Mouse (Mus musculus): ENCODE results near the gene Zfp867.

Zfp867 gene

GRCm38 (mm10) chr11:59472326-59472677, at the start of gene Zfp867:
Gene Zfp867, minus strand, starts transcription at chr11:59472474.
- DNase-seq, result peak; percentile 95

- DNase-seq, result no peak
These were observed 47.6 kb upstream of the Zfp867 start for GRCm38 (mm10) chr11:59519741-59520495.

- no peak for DNase-seq
These were observed 46.0 kb upstream of the Zfp867 start for GRCm38 (mm10) chr11:59518226-59518625.

- no peak for DNase-seq
These were observed 45.2 kb upstream of the Zfp867 start for GRCm38 (mm10) chr11:59517441-59517840.

- no peak for DNase-seq
These were observed 42.5 kb upstream of the Zfp867 start for GRCm38 (mm10) chr11:59514789-59515188.

- DNase-seq, result no peak
These were observed 42.1 kb upstream of the Zfp867 start for GRCm38 (mm10) chr11:59514381-59514780.

GRCm38 (mm10) chr11:59513556-59513955, 41.3 kb upstream of the Zfp867 start:
- no peak for DNase-seq

GRCm38 (mm10) chr11:59512733-59513132, 40.5 kb upstream of the Zfp867 start:
- no peak for DNase-seq

- no peak for DNase-seq
These were observed 39.3 kb upstream of the Zfp867 start for GRCm38 (mm10) chr11:59511558-59511957.

- no peak for DNase-seq
These were observed 34.4 kb upstream of the Zfp867 start for GRCm38 (mm10) chr11:59506713-59507074.

GRCm38 (mm10) chr11:59505839-59506712, 33.8 kb upstream of the Zfp867 start:
- DNase-seq, result peak; percentile 96

GRCm38 (mm10) chr11:59505351-59505838, 33.1 kb upstream of the Zfp867 start:
- peak; percentile 84 for DNase-seq

GRCm38 (mm10) chr11:59501978-59502700, 29.9 kb upstream of the Zfp867 start:
- no peak for DNase-seq

GRCm38 (mm10) chr11:59497747-59498146, 25.5 kb upstream of the Zfp867 start:
- no peak for DNase-seq

GRCm38 (mm10) chr11:59496672-59497310, 24.5 kb upstream of the Zfp867 start:
- no peak for DNase-seq

GRCm38 (mm10) chr11:59486222-59486621, 13.9 kb upstream of the Zfp867 start:
- DNase-seq, result no peak

- DNase-seq, result no peak
These were observed 13.4 kb upstream of the Zfp867 start for GRCm38 (mm10) chr11:59485641-59486040.

- peak; percentile 71 for DNase-seq
These were observed 10.9 kb upstream of the Zfp867 start for GRCm38 (mm10) chr11:59483212-59483611.

GRCm38 (mm10) chr11:59477240-59477639, 5.0 kb upstream of the Zfp867 start:
- no peak for DNase-seq

- peak; percentile 55 for DNase-seq
These were observed 605 bp downstream of the Zfp867 start for GRCm38 (mm10) chr11:59471413-59472325.

GRCm38 (mm10) chr11:59460459-59460858, 11.8 kb downstream of the Zfp867 start:
- DNase-seq, result no peak

GRCm38 (mm10) chr11:59458973-59459372, 13.3 kb downstream of the Zfp867 start:
- peak; percentile 27 for DNase-seq

All from embryo, embryonic 11 days (tissue).